Mouse (Mus musculus): ENCODE measurements at regions not wholly inside any gene's neighbourhood (a gene's known extent, or its start where the extent isn't known, plus 50 kb on each side); places are given as distances from the start of the nearest gene placed in this dataset.

GRCm38 (mm10) chr8:86385236-86385635, 195.2 kb downstream of the Abcc12 start:
- no peak for TF ChIP-seq CTCF (IDR thresholded peaks at IDR 0.05; ENCODE audit: control insufficient read depth, insufficient read depth, insufficient read length)
- no peak for TF ChIP-seq MYOG (IDR thresholded peaks at IDR 0.05; ENCODE audit: control insufficient read depth, extremely low read depth, insufficient read length)

All from C2C12 (cell line).